ENCODE assay signal across 14 mouse cellular contexts in the genomic region with DNA sequence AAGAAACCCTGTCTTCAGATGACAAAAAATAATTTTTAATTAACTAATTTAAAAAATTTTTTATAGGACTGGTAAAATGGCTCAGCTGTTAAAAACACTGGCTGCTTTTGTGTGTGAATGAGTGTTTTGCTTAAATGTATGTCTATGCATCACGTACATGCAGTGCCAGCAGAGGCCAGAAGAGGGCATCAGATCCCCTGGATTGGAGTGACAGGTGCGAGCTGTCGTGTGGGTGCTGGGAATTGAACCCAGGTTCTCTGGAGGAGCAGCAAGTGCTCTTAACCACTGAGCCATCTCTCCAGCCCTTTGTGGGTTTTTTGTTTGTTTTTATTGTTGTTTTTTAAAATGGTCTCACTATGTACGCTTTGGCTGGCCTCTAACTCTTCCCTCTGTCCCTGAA. TPM values are rescaled to one million over a fixed set of nuclear protein-coding genes. Genes with fewer than 3 reads are reported as not detected.
DNase-seq lines count a peak whose midpoint lies in the region; ATAC-seq and TF ChIP-seq lines count a peak whose summit lies in the region.
"Had no signal": no experiment of that assay in that cellular context is flagged by ENCODE, and none has a peak within 500 bp of the region (broad histone marks: within the 10 kb centered on the region; RNA-seq: fewer than 3 reads in every experiment).

No protein-coding gene starts in this region.

- TF ChIP-seq CTCF in cerebellum, adult 2 months (IDR thresholded peaks at IDR 0.05; ENCODE audit: borderline replicate concordance, insufficient read depth, low read depth, low read length), result peak; percentile 47; the same call in 1 of the 2 replicates
- peak; percentile 67 for TF ChIP-seq CTCF in liver, adult 2 months (IDR thresholded peaks at IDR 0.05; ENCODE audit: low read depth, low read length)
- TF ChIP-seq CTCF in stomach, postnatal 0 days (IDR thresholded peaks at IDR 0.05; ENCODE audit: low read depth), result peak; percentile 63

- 0 out of 2 replicates have a peak, but pooled peaks cover 4% of the 10 kb centered on the region for H3K9me3 ChIP-seq in liver, embryonic 12.5 days (replicated peaks)
- no peaks in the 10 kb centered on the region for H3K9me3 ChIP-seq in stomach, postnatal 0 days (ENCODE audit: control insufficient read depth, low read length)
- H3K9me3 ChIP-seq: midbrain, embryonic 10.5 days; neural tube, embryonic 15.5 days had no signal

- no peaks in the 10 kb centered on the region for H3K36me3 ChIP-seq in liver, adult 2 months (ENCODE audit: control insufficient read depth, insufficient read depth, low read length)
- peaks cover 27% of the 10 kb centered on the region for H3K36me3 ChIP-seq in liver, embryonic 12.5 days
- no peaks in the 10 kb centered on the region; the same call in 1 of the 2 replicates for H3K36me3 ChIP-seq in stomach, postnatal 0 days (ENCODE audit: control insufficient read depth, insufficient read depth, low read length)

- H3K4me3 ChIP-seq in cerebellum, adult 2 months (replicated peaks; ENCODE audit: insufficient read depth, low read depth, low read length), result no peak overlapping the region
- H3K4me3 ChIP-seq in liver, adult 2 months (ENCODE audit: insufficient read depth, low read depth, low read length), result no peak overlapping the region
- no peak overlapping the region for H3K4me3 ChIP-seq in liver, embryonic 12.5 days
- H3K4me3 ChIP-seq in stomach, postnatal 0 days (ENCODE audit: low read depth, low read length), result no peak overlapping the region
- H3K4me3 ChIP-seq: hindbrain, embryonic 10.5 days; limb, embryonic 13.5 days; midbrain, embryonic 10.5 days; neural tube, embryonic 15.5 days had no signal

- H3K4me1 ChIP-seq in cerebellum, adult 2 months (ENCODE audit: control insufficient read depth, insufficient read depth, low read length), result no peaks in the 10 kb centered on the region
- H3K4me1 ChIP-seq in liver, adult 2 months (ENCODE audit: control insufficient read depth, insufficient read depth, low read length), result no peaks in the 10 kb centered on the region
- H3K4me1 ChIP-seq in liver, embryonic 12.5 days, result peaks cover 58% of the 10 kb centered on the region
- H3K4me1 ChIP-seq in stomach, postnatal 0 days (replicated peaks; ENCODE audit: control insufficient read depth, insufficient read depth), result no peaks in the 10 kb centered on the region
- H3K4me1 ChIP-seq: neural tube, embryonic 15.5 days had no signal

- H3K79me2 ChIP-seq in liver, adult 2 months (ENCODE audit: control insufficient read depth, insufficient read depth, low read length), result no peaks in the 10 kb centered on the region

- TF ChIP-seq POLR2A in cerebellum, adult 2 months (IDR thresholded peaks at IDR 0.05; ENCODE audit: borderline replicate concordance, insufficient read depth, low read length), result no peak
- no peak for TF ChIP-seq POLR2A in liver, adult 2 months (IDR thresholded peaks at IDR 0.05; ENCODE audit: extremely low read depth, insufficient read depth, low read length)

- no peak overlapping the region for H3K4me2 ChIP-seq in liver, embryonic 12.5 days
- H3K4me2 ChIP-seq in stomach, postnatal 0 days (replicated peaks; ENCODE audit: low read depth), result no peak overlapping the region
- H3K4me2 ChIP-seq: limb, embryonic 13.5 days; neural tube, embryonic 15.5 days had no signal

- TF ChIP-seq EP300 in stomach, postnatal 0 days (optimal IDR thresholded peaks at IDR 0.05), result no peak

- H3K27me3 ChIP-seq in cerebellum, adult 2 months (ENCODE audit: control insufficient read depth, insufficient read depth, low read length), result no peaks in the 10 kb centered on the region
- no peaks in the 10 kb centered on the region for H3K27me3 ChIP-seq in liver, adult 2 months (ENCODE audit: control insufficient read depth, insufficient read depth, low read length)
- no peaks in the 10 kb centered on the region for H3K27me3 ChIP-seq in liver, embryonic 12.5 days (replicated peaks)
- H3K27me3 ChIP-seq in stomach, postnatal 0 days (ENCODE audit: control insufficient read depth, insufficient read depth, low read length), result no peaks in the 10 kb centered on the region
- H3K27me3 ChIP-seq: limb, embryonic 13.5 days; neural tube, embryonic 15.5 days had no signal

- H3K27ac ChIP-seq in cerebellum, adult 2 months (ENCODE audit: insufficient read depth, low read length), result no peak overlapping the region
- no peak overlapping the region for H3K27ac ChIP-seq in liver, adult 2 months (replicated peaks; ENCODE audit: insufficient read depth, low read depth, low read length)
- H3K27ac ChIP-seq in liver, embryonic 12.5 days, result no peak overlapping the region
- H3K27ac ChIP-seq in stomach, postnatal 0 days (replicated peaks), result no peak overlapping the region
- H3K27ac ChIP-seq: hindbrain, embryonic 10.5 days; limb, embryonic 13.5 days; midbrain, embryonic 10.5 days; neural tube, embryonic 15.5 days had no signal

- ATAC-seq in liver, embryonic 12.5 days, result no peak
- no peak for ATAC-seq in stomach, postnatal 0 days (ENCODE audit: low FRiP score, low TSS enrichment)

- WGBS in cerebellum, adult 2 months, result 88% methylated on average over 4 of the region's 4 CpGs
- WGBS in liver, adult 2 months, result 96% methylated on average over 4 of the region's 4 CpGs
- WGBS in liver, embryonic 12.5 days (ENCODE audit: insufficient replicate concordance), result 87% methylated on average over 4 of the region's 4 CpGs
- WGBS in stomach, postnatal 0 days, result 88% methylated on average over 4 of the region's 4 CpGs

- no peak overlapping the region for H3K9ac ChIP-seq in liver, adult 2 months (ENCODE audit: low read depth, low read length)
- no peak overlapping the region for H3K9ac ChIP-seq in liver, embryonic 12.5 days
- H3K9ac ChIP-seq in stomach, postnatal 0 days (ENCODE audit: low read length), result no peak overlapping the region
- H3K9ac ChIP-seq: limb, embryonic 13.5 days; neural tube, embryonic 15.5 days had no signal

- DNase-seq in cerebellum, adult 2 months, result peak in 1 of 2 experiments; percentile 33
- DNase-seq in cerebellum, adult 9-11 months, result no peak
- no peak for DNase-seq in liver, adult 2 months (ENCODE audit: extremely low read depth, low read depth, low spot score)
- DNase-seq in NIH3T3 (ENCODE audit: low read depth), result peak; percentile 43
- no peak for DNase-seq in stomach, postnatal 0 days (ENCODE audit: low spot score)
- DNase-seq in retina, postnatal 1 day, result no peak
- no peak for DNase-seq in ovary, adult 18-20 months (ENCODE audit: low spot score)
- DNase-seq: adrenal gland, postnatal 14 days; gastrocnemius, postnatal 25 days had no signal

RNA-seq across cellular contexts. Expression of a gene that starts 10.3 kb away (rescaled TPM):
- 27.0 and 32.3 TPM in 2 replicates for polyA plus RNA-seq in cerebellum, adult 2 months (2012; rRNA removed)
- 0.09 and 0.87 TPM in 2 replicates for total RNA-seq in liver, adult 2 months (2014; rRNA removed)
- polyA plus RNA-seq in liver, adult 2 months (2012; rRNA removed), result 0.61 and 0.86 TPM in 2 replicates
- 3.9 and 4.8 TPM in 2 replicates for polyA plus RNA-seq in liver, embryonic 12.5 days (2016; fragmentation: Nextera tagmentation; extraction: Ambion mirVana)
- 18.6 and 22.3 TPM in 2 replicates for polyA plus RNA-seq in stomach, postnatal 0 days (2015; fragmentation: Nextera tagmentation; extraction: Ambion mirVana)

RNA-seq across cellular contexts. Expression of a gene that starts 19.8 kb away (rescaled TPM):
- polyA plus RNA-seq in cerebellum, adult 2 months (2012; rRNA removed), result 14.9 and 17.0 TPM in 2 replicates
- 1.8 and 3.8 TPM in 2 replicates for total RNA-seq in liver, adult 2 months (2014; rRNA removed)
- polyA plus RNA-seq in liver, adult 2 months (2012; rRNA removed), result 6.0 and 7.2 TPM in 2 replicates
- 6.0 and 6.1 TPM in 2 replicates for polyA plus RNA-seq in liver, embryonic 12.5 days (2016; fragmentation: Nextera tagmentation; extraction: Ambion mirVana)
- 4.5 and 4.7 TPM in 2 replicates for polyA plus RNA-seq in stomach, postnatal 0 days (2015; fragmentation: Nextera tagmentation; extraction: Ambion mirVana)

RNA-seq across cellular contexts. Expression of a gene that starts 47.0 kb away (rescaled TPM):
- 28.4 and 29.9 TPM in 2 replicates for polyA plus RNA-seq in cerebellum, adult 2 months (2012; rRNA removed)
- 29.8 and 39.8 TPM in 2 replicates for total RNA-seq in liver, adult 2 months (2014; rRNA removed)
- 26.4 and 28.5 TPM in 2 replicates for polyA plus RNA-seq in liver, adult 2 months (2012; rRNA removed)
- 77.4 and 77.8 TPM in 2 replicates for polyA plus RNA-seq in liver, embryonic 12.5 days (2016; fragmentation: Nextera tagmentation; extraction: Ambion mirVana)
- polyA plus RNA-seq in stomach, postnatal 0 days (2015; fragmentation: Nextera tagmentation; extraction: Ambion mirVana), result 48.6 and 51.4 TPM in 2 replicates

RNA-seq across cellular contexts. Expression of a gene that starts 54.0 kb away (rescaled TPM):
- 21.8 and 25.3 TPM in 2 replicates for polyA plus RNA-seq in cerebellum, adult 2 months (2012; rRNA removed)
- total RNA-seq in liver, adult 2 months (2014; rRNA removed), result 2.7 and 3.4 TPM in 2 replicates
- 2.0 and 3.8 TPM in 2 replicates for polyA plus RNA-seq in liver, adult 2 months (2012; rRNA removed)
- polyA plus RNA-seq in liver, embryonic 12.5 days (2016; fragmentation: Nextera tagmentation; extraction: Ambion mirVana), result 28.2 and 30.3 TPM in 2 replicates
- 8.0 and 9.1 TPM in 2 replicates for polyA plus RNA-seq in stomach, postnatal 0 days (2015; fragmentation: Nextera tagmentation; extraction: Ambion mirVana)
